Mouse (Mus musculus) testis, postnatal 14 days (tissue): ENCODE measurements around the gene Slc24a4.

ENCODE experiments used
- DNase-seq: peaks from one replicate; pipeline ENCODE4 v3.0.0; 2021; ENCODE audit warnings: low spot score

Slc24a4 gene

DNA sequence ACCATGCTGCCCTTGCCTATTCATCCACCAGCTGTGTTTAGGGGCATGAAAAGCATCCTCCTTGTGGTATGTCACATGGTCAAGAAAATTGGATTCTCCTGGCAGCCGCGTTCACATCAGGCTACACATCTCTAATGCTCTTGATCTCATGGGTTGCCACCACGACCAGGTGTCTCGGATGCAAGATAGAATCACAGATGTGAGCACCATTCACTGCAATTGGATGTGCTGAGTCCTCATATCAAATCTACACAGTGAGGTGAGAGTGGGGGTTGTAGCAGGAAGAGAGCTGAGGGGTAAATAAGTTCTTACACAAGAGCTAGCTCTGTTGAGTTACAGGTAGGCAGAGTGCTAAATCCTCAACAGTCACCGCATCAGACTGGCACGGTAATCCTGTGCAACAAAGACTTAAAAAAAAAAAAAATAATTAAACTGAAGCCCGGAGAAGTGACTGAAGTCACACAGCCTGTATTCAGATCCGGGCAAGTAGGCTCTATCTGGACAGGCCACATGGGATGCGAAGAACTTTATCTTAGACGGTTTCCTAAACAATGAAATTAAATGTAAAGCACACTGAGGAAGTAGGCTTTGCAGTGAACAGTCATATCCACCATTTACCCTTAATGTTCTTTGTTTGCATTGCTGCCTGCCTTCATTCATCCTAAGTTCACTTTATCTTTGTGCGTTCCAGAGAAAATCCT lies 180.7 kb downstream of the Slc24a4 start:
- DNase-seq = no peak

DNA sequence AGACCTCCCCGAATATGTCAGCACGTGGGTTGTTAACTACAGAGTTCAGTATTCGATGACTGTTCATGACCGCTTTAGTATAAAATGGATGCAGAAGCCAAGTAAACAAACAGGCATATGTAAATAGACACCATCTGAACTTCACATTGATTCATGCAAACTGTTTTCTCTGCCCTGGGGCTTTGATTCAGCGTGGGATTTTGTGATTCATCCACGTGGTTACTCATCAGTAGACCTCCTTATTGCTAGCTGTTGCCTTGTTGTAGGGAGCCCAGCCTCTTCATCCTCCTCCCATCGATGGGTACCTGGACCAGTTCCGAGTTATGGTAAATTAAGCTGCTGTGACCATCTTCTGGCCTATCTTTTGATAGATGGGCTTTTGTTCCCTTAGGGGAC lies 181.3 kb downstream of the Slc24a4 start:
- no peak for DNase-seq

DNA sequence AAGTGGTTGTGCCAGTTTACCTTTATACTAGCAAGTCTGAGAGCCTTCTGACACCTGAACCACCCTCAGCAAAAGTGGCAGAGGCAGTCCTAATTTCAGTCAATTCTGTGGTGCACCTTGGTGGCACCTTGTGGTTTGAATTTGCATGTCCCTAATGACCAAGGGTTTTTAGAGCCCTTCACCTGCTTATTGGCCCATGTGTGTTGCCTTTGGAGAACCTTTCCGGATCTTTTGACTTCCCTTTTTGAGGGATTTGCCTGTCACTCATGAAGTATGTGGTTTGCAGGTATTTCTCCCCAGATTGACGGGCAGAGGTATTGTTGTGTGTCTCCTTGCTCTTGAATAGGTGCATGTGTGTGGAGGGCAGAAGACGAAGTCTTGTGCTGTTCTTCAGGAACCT lies 181.7 kb downstream of the Slc24a4 start:
- DNase-seq = no peak

DNA sequence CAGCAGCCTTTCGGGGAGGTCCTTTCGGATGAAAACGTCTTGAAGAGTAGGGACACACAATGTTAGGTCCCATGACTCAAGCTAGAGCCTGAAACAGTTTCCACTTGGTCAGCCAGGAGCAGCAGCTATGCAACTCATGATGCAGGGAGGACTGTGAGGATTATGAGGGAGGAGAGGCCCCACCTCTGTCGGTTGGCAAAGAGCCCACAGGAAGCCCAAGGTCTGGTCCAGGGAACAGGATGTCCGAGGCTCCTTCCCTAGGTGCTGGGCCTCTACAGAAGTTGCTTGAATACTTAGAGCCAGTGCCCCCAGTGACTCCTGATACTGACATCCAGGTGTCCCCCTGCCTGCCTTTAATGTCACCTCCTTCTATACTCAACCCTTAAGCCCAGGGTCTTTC lies 182.9 kb downstream of the Slc24a4 start:
- no peak for DNase-seq
